Mouse (Mus musculus) kidney, embryonic 14.5 days (tissue): ENCODE data around the gene Smurf2. TPM values are rescaled to one million over a fixed set of nuclear protein-coding genes. Genes with fewer than 3 reads are reported as not detected.
A peak's percentile ranks its signal among the peaks of the same experiment; 100 is the strongest.

Experiments
- ATAC-seq: fragments of 200-750 bp; cut with Nextera tagmentation; 2 replicates; pipeline ENCODE4 v1.8.0; 2017; ENCODE audit warnings: moderate number of reproducible peaks, mild to moderate bottlenecking, moderate TSS enrichment, moderate library complexity; ENCODE audit not compliant: low FRiP score, low TSS enrichment
- H3K27ac ChIP-seq: fragments of 300-500 bp; sonication (generic); 2 replicates; pipeline ENCODE4 v1.5.1; 2014; ENCODE audit warnings: low read depth, mild to moderate bottlenecking, low read length, moderate library complexity, mixed read lengths
- H3K27me3 ChIP-seq: fragments of 300-500 bp; sonication (generic); 2 replicates; pipeline ENCODE4 v1.6.1; 2014; ENCODE audit warnings: mild to moderate bottlenecking, low read length; ENCODE audit not compliant: control insufficient read depth, insufficient read depth
- H3K36me3 ChIP-seq: fragments of 300-500 bp; sonication (generic); 2 replicates; pipeline ENCODE4 v1.6.1; 2014; ENCODE audit warnings: low read length, mixed read lengths; ENCODE audit not compliant: control insufficient read depth, insufficient read depth
- H3K4me1 ChIP-seq: fragments of 300-500 bp; sonication (generic); 2 replicates; pipeline ENCODE4 v1.6.1; 2014; ENCODE audit warnings: low read length, mixed read lengths; ENCODE audit not compliant: control insufficient read depth, insufficient read depth
- H3K4me2 ChIP-seq: fragments of 300-500 bp; sonication (generic); replicated peaks from 2 replicates; pipeline ENCODE4 v1.6.1; 2014; ENCODE audit warnings: low read depth, mild to moderate bottlenecking, low read length
- H3K4me3 ChIP-seq: fragments of 300-500 bp; sonication (generic); 2 replicates; pipeline ENCODE4 v1.5.1; 2014; ENCODE audit warnings: mild to moderate bottlenecking, low read length
- H3K9ac ChIP-seq: fragments of 300-500 bp; sonication (generic); 2 replicates; pipeline ENCODE4 v1.6.1; 2014; ENCODE audit warnings: low read depth, mild to moderate bottlenecking, low read length, moderate library complexity
- H3K9me3 ChIP-seq: fragments of 300-500 bp; sonication (generic); 2 replicates; pipeline ENCODE4 v1.6.1; 2016; ENCODE audit warnings: low read length; ENCODE audit not compliant: control insufficient read depth
- WGBS: fragments of 180-500 bp; shearing (Covaris S2); extraction: QIAGEN DNeasy Blood & Tissue Kit; methylation state at CpG from one replicate; pipeline ENCODE4 v1.1.7; 2014; 5-methylcytosine and 5-hydroxymethylcytosine counted together
- polyA plus RNA-seq: library from polyadenylated mRNA; unstranded; fragments of >200 nt; fragmentation: Nextera tagmentation; extraction: Ambion mirVana; gene quantifications from 2 replicates; pipeline ENCODE4 v1.2.1, GENCODE M21; 2014

The Smurf2 gene
- polyA plus RNA-seq, 1 experiment from 2014 or later = 19.1 TPM

DNA sequence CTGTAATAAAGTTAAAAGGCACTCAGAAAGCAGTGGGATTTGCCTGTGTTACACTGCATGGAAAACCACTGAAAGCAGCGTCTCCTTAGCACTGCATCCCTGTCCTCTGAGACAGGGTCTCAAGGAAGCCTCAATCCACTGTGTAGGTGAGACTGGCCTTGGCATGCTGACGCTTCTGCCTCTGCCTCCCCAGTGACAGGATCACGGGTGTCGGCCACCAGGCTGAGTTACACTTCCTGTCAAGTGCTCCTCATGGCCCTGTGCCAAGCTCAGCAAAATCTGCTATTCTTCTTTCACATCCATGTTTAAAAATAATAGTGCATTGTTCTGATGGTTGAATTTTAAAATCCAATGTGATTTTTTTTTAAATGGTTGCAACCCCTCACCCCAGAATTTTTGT is 99.5 kb downstream of the Smurf2 start:
- no peak overlapping the region for H3K4me2 ChIP-seq
- WGBS = 42% methylated on average over 4 of the region's 4 CpGs
- peaks cover 74% of the 10 kb centered on the region for H3K36me3 ChIP-seq
- no peak for ATAC-seq
- no peak overlapping the region for H3K4me3 ChIP-seq
- no peak overlapping the region for H3K9ac ChIP-seq
- no peaks in the 10 kb centered on the region for H3K9me3 ChIP-seq
- H3K27ac ChIP-seq = no peak overlapping the region
- 0 out of 2 replicates have a peak, but pooled peaks cover 2% of the 10 kb centered on the region for H3K4me1 ChIP-seq
- no peaks in the 10 kb centered on the region for H3K27me3 ChIP-seq

DNA sequence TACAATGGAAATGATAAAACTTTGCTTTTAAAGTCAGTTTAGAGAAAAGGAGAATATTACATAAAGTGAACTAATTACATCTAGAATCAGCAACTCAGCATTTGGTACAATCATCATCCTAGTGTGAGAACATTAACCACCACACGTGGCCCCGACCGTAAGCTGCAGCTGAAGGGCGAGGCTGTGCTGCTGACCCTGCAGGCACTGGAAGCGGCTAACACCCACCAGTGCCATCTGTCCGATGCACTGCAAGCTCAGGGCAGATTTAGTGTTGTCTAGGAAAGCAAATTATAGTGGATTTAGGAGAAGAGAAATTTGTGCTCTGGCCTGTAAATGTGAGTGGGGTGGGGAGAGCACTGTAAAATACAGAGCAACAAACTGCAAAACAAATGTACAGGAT is 100.3 kb downstream of the Smurf2 start:
- no peak for ATAC-seq
- Histone ChIP-seq H3K4me1 (0 out of 2 replicates have a peak, but pooled peaks cover 2% of the 10 kb centered on the region), H3K27ac (no peak overlapping the region), H3K9me3 (no peaks in the 10 kb centered on the region), H3K27me3 (no peaks in the 10 kb centered on the region), H3K4me3 (no peak overlapping the region), H3K4me2 (no peak overlapping the region), H3K9ac (no peak overlapping the region), H3K36me3 (peaks cover 79% of the 10 kb centered on the region)
- WGBS = 66% methylated on average over 6 of the region's 6 CpGs

DNA sequence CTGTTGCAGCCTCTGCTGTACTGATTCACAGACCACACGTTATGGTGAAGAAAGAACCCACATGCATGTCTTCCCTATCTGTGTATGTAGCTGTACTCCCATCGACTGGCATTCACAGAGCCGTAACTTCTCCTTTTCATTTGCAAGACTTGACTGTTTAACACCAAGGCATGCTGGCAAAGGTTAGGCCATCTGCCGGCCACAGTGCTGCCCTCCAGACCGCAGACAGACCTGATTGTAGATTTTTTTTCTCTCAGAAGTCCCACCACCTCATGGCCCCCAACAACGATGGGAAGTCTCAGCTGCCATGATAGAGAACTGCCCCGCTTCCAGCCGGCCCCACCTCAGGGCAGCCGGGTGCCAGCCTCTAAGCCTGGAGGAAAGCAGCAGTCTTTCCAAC is 100.9 kb downstream of the Smurf2 start:
- Histone ChIP-seq H3K4me2 (no peak overlapping the region), H3K27ac (no peak overlapping the region), H3K36me3 (peaks cover 82% of the 10 kb centered on the region), H3K4me1 (0 out of 2 replicates have a peak, but pooled peaks cover 2% of the 10 kb centered on the region), H3K9me3 (no peaks in the 10 kb centered on the region), H3K27me3 (no peaks in the 10 kb centered on the region), H3K9ac (no peak overlapping the region), H3K4me3 (no peak overlapping the region)
- no peak for ATAC-seq
- WGBS = 89% methylated on average over 9 of the region's 9 CpGs

DNA sequence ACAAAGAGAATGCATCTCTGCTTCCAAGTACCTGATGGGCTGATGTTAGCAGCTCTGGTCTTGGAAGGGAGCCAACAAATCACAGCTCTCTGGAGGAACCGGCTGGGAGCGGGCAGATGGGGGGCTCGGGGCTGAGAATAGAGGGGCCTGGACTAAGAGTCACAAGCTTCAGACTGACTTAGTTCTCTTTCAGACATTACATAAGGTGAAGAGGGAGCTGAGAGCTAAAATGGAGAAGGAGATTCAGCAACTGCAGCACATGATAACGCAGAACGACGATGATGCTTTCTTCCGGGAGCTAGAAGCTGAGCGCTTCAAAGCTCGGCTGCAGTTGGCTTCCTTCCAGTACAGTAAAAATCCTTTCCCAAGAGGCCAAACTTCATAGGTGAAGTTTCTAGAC is 102.2 kb downstream of the Smurf2 start:
- Histone ChIP-seq H3K9me3 (no peaks in the 10 kb centered on the region), H3K4me3 (no peak overlapping the region), H3K27ac (no peak overlapping the region), H3K9ac (no peak overlapping the region), H3K36me3 (peaks cover 86% of the 10 kb centered on the region), H3K4me2 (no peak overlapping the region), H3K27me3 (no peaks in the 10 kb centered on the region), H3K4me1 (0 out of 2 replicates have a peak, but pooled peaks cover 2% of the 10 kb centered on the region)
- 77% methylated on average over 9 of the region's 9 CpGs for WGBS
- ATAC-seq = no peak

DNA sequence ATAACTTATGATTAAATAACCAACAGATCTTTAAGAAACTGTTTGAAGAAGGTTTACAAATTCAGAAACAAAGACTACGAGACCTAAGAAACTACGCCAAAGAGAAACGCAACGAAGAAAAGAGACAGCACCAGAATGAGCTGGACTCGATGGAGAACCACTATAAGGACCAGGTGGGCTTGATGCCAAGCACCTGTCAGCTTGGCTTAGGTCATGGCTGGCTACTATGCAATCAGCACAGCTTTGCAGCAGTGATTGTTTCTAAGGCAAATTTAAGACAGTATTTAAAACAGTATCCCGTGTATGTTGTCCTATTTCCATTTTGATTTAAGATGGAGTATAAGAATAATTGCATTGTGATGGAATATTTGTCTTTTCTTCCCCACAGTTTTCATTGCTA is 102.7 kb downstream of the Smurf2 start:
- Histone ChIP-seq H3K4me1 (0 out of 2 replicates have a peak, but pooled peaks cover 2% of the 10 kb centered on the region), H3K27ac (no peak overlapping the region), H3K4me3 (no peak overlapping the region), H3K9me3 (no peaks in the 10 kb centered on the region), H3K4me2 (no peak overlapping the region), H3K27me3 (no peaks in the 10 kb centered on the region), H3K9ac (no peak overlapping the region), H3K36me3 (peaks cover 87% of the 10 kb centered on the region)
- ATAC-seq = no peak
- WGBS = 86% methylated on average over 6 of the region's 6 CpGs

DNA sequence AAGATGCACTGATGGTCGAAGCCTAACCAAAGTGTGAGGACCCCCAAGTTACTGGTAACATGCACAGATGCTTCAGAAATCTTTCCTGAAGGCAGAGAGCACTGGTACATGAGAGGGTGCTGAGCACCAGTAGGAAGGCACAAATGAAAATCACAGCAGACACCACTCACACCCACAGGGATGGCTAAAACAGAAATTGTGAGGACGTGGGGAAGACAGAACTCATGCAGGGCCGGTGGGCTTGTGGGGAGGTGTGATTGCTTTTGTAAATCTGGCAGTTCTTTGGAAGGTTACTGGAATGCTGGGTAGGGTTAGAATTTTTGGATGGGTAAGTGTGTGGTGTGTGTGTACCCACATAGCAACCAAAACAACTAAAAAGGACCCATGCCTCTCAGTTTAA is 103.4 kb downstream of the Smurf2 start:
- Histone ChIP-seq H3K9ac (no peak overlapping the region), H3K4me1 (0 out of 2 replicates have a peak, but pooled peaks cover 2% of the 10 kb centered on the region), H3K27ac (no peak overlapping the region), H3K4me3 (no peak overlapping the region), H3K9me3 (no peaks in the 10 kb centered on the region), H3K4me2 (no peak overlapping the region), H3K27me3 (no peaks in the 10 kb centered on the region), H3K36me3 (peaks cover 86% of the 10 kb centered on the region)
- 90% methylated on average over 3 of the region's 3 CpGs for WGBS
- no peak for ATAC-seq

DNA sequence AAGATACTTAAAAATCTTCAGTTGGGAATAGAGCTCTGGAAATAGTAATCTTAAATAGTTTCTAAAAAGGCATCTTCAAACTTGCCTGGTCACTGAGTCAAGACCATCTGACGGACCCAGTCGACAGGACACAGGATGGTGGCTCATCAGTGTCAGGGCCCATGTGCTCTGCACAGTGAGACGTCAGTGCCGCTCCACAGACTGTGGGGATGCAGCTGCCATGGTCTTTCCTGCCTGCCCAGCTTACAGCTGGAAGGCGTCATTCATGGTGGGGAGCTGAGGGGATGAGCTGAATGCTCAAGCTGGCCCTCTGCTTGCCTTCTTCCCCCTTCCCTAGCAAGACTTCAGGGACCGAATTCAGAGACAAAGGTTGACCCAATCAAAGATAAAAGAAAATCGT is 104.2 kb downstream of the Smurf2 start:
- ATAC-seq = 0 out of 2 replicates have a peak, but pooled peaks have one; percentile 62
- 0 out of 2 replicates have a peak, but pooled peaks cover 2% of the 10 kb centered on the region for H3K4me1 ChIP-seq
- WGBS = 73% methylated on average over 7 of the region's 7 CpGs
- no peak overlapping the region for H3K27ac ChIP-seq
- no peak overlapping the region for H3K4me2 ChIP-seq
- H3K36me3 ChIP-seq = peaks cover 91% of the 10 kb centered on the region
- H3K9me3 ChIP-seq = no peaks in the 10 kb centered on the region
- no peak overlapping the region for H3K4me3 ChIP-seq
- no peaks in the 10 kb centered on the region for H3K27me3 ChIP-seq
- H3K9ac ChIP-seq = no peak overlapping the region

DNA sequence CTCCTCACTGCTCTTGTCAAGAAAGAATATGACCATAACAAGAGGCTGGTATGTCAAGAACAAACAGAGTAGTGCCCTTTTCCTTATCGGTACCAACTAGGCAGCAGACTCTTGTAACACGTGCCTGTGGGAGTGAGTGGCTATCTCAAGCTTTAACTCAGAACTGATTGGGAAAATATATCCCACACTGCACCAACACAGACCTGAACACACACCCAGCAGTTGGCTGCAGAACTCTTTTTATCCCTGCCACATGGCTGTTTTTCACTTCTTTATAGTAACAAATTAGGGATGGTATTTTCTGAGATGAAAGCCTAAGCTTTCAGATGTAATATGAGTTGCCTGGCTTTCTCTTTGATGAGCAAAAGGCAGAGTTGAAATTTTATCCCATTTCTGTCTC is 104.8 kb downstream of the Smurf2 start:
- Histone ChIP-seq H3K4me1 (0 out of 2 replicates have a peak, but pooled peaks cover 2% of the 10 kb centered on the region), H3K36me3 (peaks cover 91% of the 10 kb centered on the region), H3K27me3 (no peaks in the 10 kb centered on the region), H3K4me3 (no peak overlapping the region), H3K9ac (no peak overlapping the region), H3K27ac (no peak overlapping the region), H3K4me2 (no peak overlapping the region), H3K9me3 (no peaks in the 10 kb centered on the region)
- 80% methylated on average over 2 of the region's 2 CpGs for WGBS
- ATAC-seq = no peak

DNA sequence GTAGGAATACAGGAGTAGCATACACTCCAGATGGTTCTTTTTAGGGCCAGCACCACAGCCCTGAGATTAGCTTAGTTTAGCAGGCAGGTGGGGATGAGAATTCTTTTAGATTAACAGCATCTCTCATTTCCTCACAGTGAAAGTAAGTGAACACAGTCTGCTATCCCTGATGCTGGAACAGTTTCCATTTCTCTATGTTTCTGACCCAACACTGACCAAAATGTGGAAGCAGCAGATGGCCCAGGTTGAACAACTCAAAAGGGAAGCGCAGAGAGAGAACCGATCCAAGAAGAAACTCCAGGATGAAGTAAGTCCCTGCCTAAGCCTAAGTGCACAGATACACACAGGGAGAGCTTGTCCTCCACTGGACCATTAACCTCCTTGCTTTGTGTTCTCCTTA is 105.2 kb downstream of the Smurf2 start:
- peaks cover 90% of the 10 kb centered on the region for H3K36me3 ChIP-seq
- no peak for ATAC-seq
- WGBS = 95% methylated on average over 2 of the region's 2 CpGs

More for the DNA sequence above, 105.2 kb downstream of the Smurf2 start:
- H3K9ac ChIP-seq = no peak overlapping the region
- H3K4me2 ChIP-seq = no peak overlapping the region
- H3K4me1 ChIP-seq = 0 out of 2 replicates have a peak, but pooled peaks cover 2% of the 10 kb centered on the region
- no peak overlapping the region for H3K27ac ChIP-seq
- no peak overlapping the region for H3K4me3 ChIP-seq
- no peaks in the 10 kb centered on the region for H3K9me3 ChIP-seq
- no peaks in the 10 kb centered on the region for H3K27me3 ChIP-seq
